Mouse (Mus musculus) heart, postnatal 0 days (tissue): ENCODE data around the gene Nrcam. TPM values are rescaled to one million over a fixed set of nuclear protein-coding genes. Genes with fewer than 3 reads are reported as not detected.

Experiments
- ATAC-seq: fragments of 200-750 bp; cut with Nextera tagmentation; 2 replicates; pipeline ENCODE4 v1.8.0; 2017; ENCODE audit warnings: low read depth, moderate number of reproducible peaks, moderate library complexity; ENCODE audit not compliant: insufficient read depth
- DNase-seq: peaks from one replicate; pipeline ENCODE4 v3.0.0-alpha.2; 2016; ENCODE audit warnings: low spot score
- H3K27ac ChIP-seq: fragments of 300-500 bp; sonication (generic); 2 replicates; pipeline ENCODE4 v1.5.1; 2014; ENCODE audit warnings: low read depth, mild to moderate bottlenecking
- H3K27me3 ChIP-seq: fragments of 300-500 bp; sonication (generic); 2 replicates; pipeline ENCODE4 v1.6.1; 2014; ENCODE audit warnings: low read length, mixed read lengths; ENCODE audit not compliant: control insufficient read depth, insufficient read depth
- H3K36me3 ChIP-seq: fragments of 300-500 bp; sonication (generic); replicated peaks from 2 replicates; pipeline ENCODE4 v1.6.1; 2014; ENCODE audit warnings: low read length, mixed read lengths; ENCODE audit not compliant: control insufficient read depth, insufficient read depth
- H3K4me1 ChIP-seq: fragments of 300-500 bp; sonication (generic); 2 replicates; pipeline ENCODE4 v1.6.1; 2014; ENCODE audit warnings: antibody characterized with exemption; ENCODE audit not compliant: control insufficient read depth, insufficient read depth
- H3K4me2 ChIP-seq: fragments of 300-500 bp; sonication (generic); 2 replicates; pipeline ENCODE4 v1.6.1; 2014; ENCODE audit warnings: low read depth, mild to moderate bottlenecking, low read length, moderate library complexity
- H3K4me3 ChIP-seq: fragments of 300-500 bp; sonication (generic); 2 replicates; pipeline ENCODE4 v1.5.1; 2014; ENCODE audit warnings: low read depth, low read length
- H3K9ac ChIP-seq: fragments of 300-500 bp; sonication (generic); replicated peaks from 2 replicates; pipeline ENCODE4 v1.6.1; 2014; ENCODE audit warnings: low read depth, low read length, mixed read lengths
- H3K9me3 ChIP-seq: fragments of 300-500 bp; sonication (generic); replicated peaks from 2 replicates; pipeline ENCODE4 v1.6.1; 2016; ENCODE audit warnings: low read length; ENCODE audit not compliant: control insufficient read depth
- CTCF ChIP-seq: IDR thresholded peaks from 2 replicates; pipeline ENCODE4 v1.5.1; 2016; ENCODE audit warnings: antibody characterized with exemption, control low read depth, low read depth
- EP300 ChIP-seq: IDR thresholded peaks from 2 replicates; pipeline ENCODE4 v1.6.1; 2016; ENCODE audit warnings: antibody characterized with exemption, low read depth
- WGBS: fragments of 180-500 bp; shearing (Covaris S2); extraction: QIAGEN DNeasy Blood & Tissue Kit; methylation state at CpG from one replicate; pipeline ENCODE4 v1.1.7; 2014; 5-methylcytosine and 5-hydroxymethylcytosine counted together
- polyA plus RNA-seq: library from polyadenylated mRNA; unstranded; fragments of >200 nt; fragmentation: Nextera tagmentation; extraction: Ambion mirVana; gene quantifications from 2 replicates; pipeline ENCODE4 v1.2.1, GENCODE M21; 2015
- total RNA-seq: library from RNA; depleted of rRNA; stranded (reverse); fragments of >200 nt; gene quantifications from 2 replicates; pipeline ENCODE4 v1.2.3, GENCODE M21; 2014; ENCODE audit warnings: low replicate concordance

Nrcam gene
- total and polyA plus RNA-seq, 2 experiments from 2014 or later: 0.20 to 5.0 TPM

- Histone ChIP-seq H3K9ac (no peak overlapping the region), H3K27ac (no peak overlapping the region), H3K36me3 (no peaks in the 10 kb centered on the region), H3K9me3 (no peaks in the 10 kb centered on the region), H3K4me3 (no peak overlapping the region), H3K27me3 (no peaks in the 10 kb centered on the region), H3K4me1 (no peaks in the 10 kb centered on the region), H3K4me2 (no peak overlapping the region)
- TF ChIP-seq EP300: no peak
- no peak for TF ChIP-seq CTCF
- ATAC-seq (no peak), DNase-seq (no peak)
- 73% methylated on average over 3 of the region's 3 CpGs for WGBS
These were observed 95.3 kb downstream of the Nrcam start for GRCm38 (mm10) chr12:44424011-44424410.

- Histone ChIP-seq H3K9me3 (no peaks in the 10 kb centered on the region), H3K27ac (no peak overlapping the region), H3K9ac (no peak overlapping the region), H3K27me3 (no peaks in the 10 kb centered on the region), H3K4me1 (no peaks in the 10 kb centered on the region), H3K4me3 (no peak overlapping the region), H3K4me2 (no peak overlapping the region), H3K36me3 (no peaks in the 10 kb centered on the region)
- no peak for TF ChIP-seq CTCF
- no peak for TF ChIP-seq EP300
- WGBS: 4% methylated on average over 6 of the region's 6 CpGs
- DNase-seq (peak; percentile 6), ATAC-seq (no peak)
These were observed 96.4 kb downstream of the Nrcam start for GRCm38 (mm10) chr12:44425040-44425439.

GRCm38 (mm10) chr12:44430335-44430734, 101.7 kb downstream of the Nrcam start:
- Histone ChIP-seq H3K27ac (no peak overlapping the region), H3K4me3 (no peak overlapping the region), H3K9ac (no peak overlapping the region), H3K4me2 (no peak overlapping the region), H3K27me3 (no peaks in the 10 kb centered on the region), H3K4me1 (no peaks in the 10 kb centered on the region), H3K36me3 (no peaks in the 10 kb centered on the region), H3K9me3 (no peaks in the 10 kb centered on the region)
- 71% methylated on average over 6 of the region's 6 CpGs for WGBS
- no peak for DNase-seq
- TF ChIP-seq EP300 (no peak), CTCF (no peak)
- ATAC-seq: no peak

- no peak overlapping the region for H3K4me3 ChIP-seq
- no peak overlapping the region for H3K4me2 ChIP-seq
- 65% methylated on average over 7 of the region's 7 CpGs for WGBS
- ATAC-seq (no peak), DNase-seq (no peak)
- H3K27me3 ChIP-seq: no peaks in the 10 kb centered on the region
- H3K4me1 ChIP-seq: no peaks in the 10 kb centered on the region
- no peaks in the 10 kb centered on the region for H3K9me3 ChIP-seq
- no peak overlapping the region for H3K27ac ChIP-seq
- no peak for TF ChIP-seq EP300
- TF ChIP-seq CTCF: no peak
- H3K36me3 ChIP-seq: no peaks in the 10 kb centered on the region
- no peak overlapping the region for H3K9ac ChIP-seq
These were observed 102.3 kb downstream of the Nrcam start for GRCm38 (mm10) chr12:44430996-44431395.

GRCm38 (mm10) chr12:44432727-44433126, 104.0 kb downstream of the Nrcam start:
- Histone ChIP-seq H3K4me3 (no peak overlapping the region), H3K9me3 (no peaks in the 10 kb centered on the region), H3K27me3 (no peaks in the 10 kb centered on the region), H3K27ac (no peak overlapping the region), H3K4me2 (no peak overlapping the region), H3K4me1 (no peaks in the 10 kb centered on the region), H3K9ac (no peak overlapping the region), H3K36me3 (no peaks in the 10 kb centered on the region)
- DNase-seq (no peak), ATAC-seq (no peak)
- 77% methylated on average over 3 of the region's 3 CpGs for WGBS
- no peak for TF ChIP-seq CTCF
- TF ChIP-seq EP300: no peak

- H3K4me2 ChIP-seq: no peak overlapping the region
- no peak overlapping the region for H3K9ac ChIP-seq
- H3K4me3 ChIP-seq: no peak overlapping the region
- H3K36me3 ChIP-seq: no peaks in the 10 kb centered on the region
- DNase-seq: no peak
- 77% methylated on average over 13 of the region's 13 CpGs for WGBS
- no peaks in the 10 kb centered on the region for H3K27me3 ChIP-seq
- no peaks in the 10 kb centered on the region for H3K9me3 ChIP-seq
- TF ChIP-seq EP300 (no peak), CTCF (no peak)
- H3K4me1 ChIP-seq: no peaks in the 10 kb centered on the region
- no peak overlapping the region for H3K27ac ChIP-seq
- no peak for ATAC-seq
These were observed 108.6 kb downstream of the Nrcam start for GRCm38 (mm10) chr12:44437046-44437827.
